Mouse (Mus musculus): ENCODE results near the gene Sec11a. TPM values are rescaled to one million over a fixed set of nuclear protein-coding genes. Genes with fewer than 3 reads are reported as not detected.

Sec11a gene
- total RNA-seq, 2 experiments from 2014 or later: 70.2 to 75.0 TPM

GRCm38 (mm10) chr7:80903625-80904422 lies 43.8 kb downstream of the Sec11a start:
- no peak for DNase-seq
- intact Hi-C loops (cut with DNase I): loop anchor here (5.0 kb wide), 1 partner anchor 88 kb away; the partner anchor contains the start of gene Zfp592

DNA sequence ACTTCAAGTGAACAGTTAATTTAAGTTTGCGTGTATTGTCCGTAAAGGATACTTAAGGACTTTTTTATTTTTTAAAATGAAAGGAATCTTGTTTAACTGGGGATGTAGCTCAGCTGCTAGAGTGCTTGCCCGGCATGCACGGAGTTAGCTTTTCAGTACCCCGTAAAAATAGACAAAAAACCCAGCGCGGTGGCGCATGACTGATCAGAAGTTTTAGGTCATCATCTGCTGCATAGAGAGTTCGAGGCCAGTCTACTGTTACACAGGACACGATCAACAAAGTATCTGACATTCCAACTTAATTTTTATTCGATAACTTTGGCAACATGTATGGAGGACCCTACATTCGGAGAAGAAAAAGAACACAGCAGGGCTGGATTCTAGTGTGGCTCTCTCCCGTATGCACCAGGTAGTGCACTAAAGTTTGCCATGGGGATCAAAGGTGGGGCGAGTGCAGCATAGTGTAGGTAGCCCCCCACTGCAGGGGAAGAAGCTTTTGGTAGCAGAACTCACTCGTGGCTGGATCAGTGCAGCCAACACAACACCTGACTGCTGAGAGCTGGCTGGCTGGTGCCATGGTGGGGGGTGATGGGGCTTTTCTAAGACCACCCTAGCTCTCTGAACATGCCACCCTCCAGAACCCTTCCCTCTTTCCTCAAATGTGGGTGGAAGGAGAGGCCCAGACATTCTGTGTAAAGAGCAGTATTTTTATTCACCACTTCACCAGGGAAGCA lies 45.9 kb downstream of the Sec11a start:
- peak; percentile 17 to 42 for DNase-seq
- intact Hi-C loops (cut with DNase I): loop anchor here (5.0 kb wide), 1 partner anchor 91 kb away; the partner anchor contains the start of gene Zfp592

- DNase-seq: peak; percentile 93 to 94
- intact Hi-C loops (cut with DNase I): loop anchor here (5.0 kb wide), 1 partner anchor 91 kb away; the partner anchor contains the start of gene Zfp592
Measured at GRCm38 (mm10) chr7:80900944-80901501, 46.6 kb downstream of the Sec11a start, which contains the start of gene Wdr73. TSS of gene Wdr73 (minus strand) at chr7:80901269.

DNA sequence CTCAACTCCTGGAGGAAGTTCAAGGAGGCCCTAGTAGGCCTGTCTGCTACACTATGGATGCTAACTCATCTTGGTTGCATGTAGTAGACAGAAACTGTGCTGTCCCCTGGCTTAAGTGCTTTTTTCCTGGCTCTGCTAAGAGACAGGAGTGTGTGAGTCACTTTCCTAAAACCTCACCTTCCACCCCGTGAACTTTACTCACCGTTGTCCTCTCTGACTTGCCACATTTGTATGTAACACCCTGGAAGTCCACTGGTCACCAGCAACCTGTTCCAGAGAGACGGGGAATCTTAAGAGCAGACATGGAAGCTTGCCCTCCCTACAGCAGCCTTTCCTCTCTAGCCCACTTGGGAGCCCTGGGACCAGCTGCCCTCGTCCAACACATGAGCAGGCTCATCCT lies 49.9 kb downstream of the Sec11a start:
- DNase-seq: no peak
- intact Hi-C loops (cut with DNase I): no loop called here

- intact Hi-C loops (cut with DNase I): no loop called here
- DNase-seq: no peak
Measured at GRCm38 (mm10) chr7:80897134-80897533, 50.4 kb downstream of the Sec11a start.

GRCm38 (mm10) chr7:80894815-80895519 lies 52.6 kb downstream of the Sec11a start:
- intact Hi-C loops (cut with DNase I): no loop called here
- DNase-seq: no peak

- DNase-seq: no peak
- intact Hi-C loops (cut with DNase I): no loop called here
Measured at GRCm38 (mm10) chr7:80894196-80894595, 53.4 kb downstream of the Sec11a start.

DNA sequence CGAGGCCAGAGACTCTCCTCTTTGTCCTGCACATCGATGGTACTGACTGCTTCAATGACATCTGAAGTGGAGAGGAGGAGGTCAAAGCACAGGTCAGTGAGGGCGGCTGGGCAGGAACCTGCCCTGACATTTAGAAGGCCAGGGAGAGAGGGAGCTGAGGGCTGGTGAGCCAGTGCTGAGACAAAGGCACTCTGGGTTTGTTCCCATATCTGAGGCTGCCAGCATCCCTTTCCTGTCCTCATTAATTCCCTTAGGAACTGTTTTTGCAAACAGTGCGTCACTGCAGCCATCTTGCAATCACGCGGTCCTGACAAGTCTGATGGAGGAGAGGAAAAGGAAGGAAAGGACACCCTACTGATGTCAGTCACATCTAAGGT lies 53.8 kb downstream of the Sec11a start:
- peak; percentile 27 to 39 for DNase-seq
- intact Hi-C loops (cut with DNase I): no loop called here

DNA sequence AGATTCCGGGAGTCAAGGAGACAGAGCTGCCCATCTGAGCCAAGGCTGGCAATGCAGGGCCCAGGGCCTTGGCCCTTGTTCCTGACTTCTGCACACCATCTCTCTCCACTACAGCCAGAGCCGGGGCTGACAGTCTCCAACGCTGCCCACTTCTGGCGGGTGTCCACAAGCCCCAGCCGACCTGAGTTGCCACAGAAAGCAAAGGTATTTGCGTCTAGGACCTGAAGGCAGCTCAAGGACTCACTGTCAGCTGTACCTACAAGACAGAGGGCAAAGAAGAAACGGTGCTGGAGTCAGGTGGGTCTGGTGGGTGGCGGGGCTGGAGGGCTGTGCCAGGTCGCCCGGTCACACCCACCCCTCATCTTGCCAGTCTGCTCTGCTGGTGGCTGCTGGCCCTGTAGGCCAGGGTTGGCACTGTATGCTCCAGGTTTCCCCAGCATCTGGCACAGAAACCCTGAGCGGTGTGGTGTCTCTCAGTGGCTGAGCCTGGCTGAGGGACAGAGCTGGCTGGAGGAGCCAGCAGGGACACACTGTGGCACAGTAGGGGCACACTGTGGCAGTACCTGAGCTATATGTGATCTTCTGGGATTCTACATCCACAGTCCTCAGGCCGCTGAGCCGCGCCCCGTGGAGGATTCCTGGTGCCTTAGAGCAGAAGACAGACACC lies 54.4 kb downstream of the Sec11a start:
- intact Hi-C loops (cut with DNase I): no loop called here
- no peak for DNase-seq

- peak; percentile 31 to 39 for DNase-seq
- intact Hi-C loops (cut with DNase I): loop anchor here (5.0 kb wide), 1 partner anchor 137 kb away; no protein-coding TSS in a partner anchor
Measured at GRCm38 (mm10) chr7:80889841-80890241, 57.7 kb downstream of the Sec11a start.

- intact Hi-C loops (cut with DNase I): loop anchor here (5.0 kb wide), 1 partner anchor 138 kb away; no protein-coding TSS in a partner anchor
- peak; percentile 66 to 77 for DNase-seq
Measured at GRCm38 (mm10) chr7:80889021-80889511, 58.5 kb downstream of the Sec11a start.

DNA sequence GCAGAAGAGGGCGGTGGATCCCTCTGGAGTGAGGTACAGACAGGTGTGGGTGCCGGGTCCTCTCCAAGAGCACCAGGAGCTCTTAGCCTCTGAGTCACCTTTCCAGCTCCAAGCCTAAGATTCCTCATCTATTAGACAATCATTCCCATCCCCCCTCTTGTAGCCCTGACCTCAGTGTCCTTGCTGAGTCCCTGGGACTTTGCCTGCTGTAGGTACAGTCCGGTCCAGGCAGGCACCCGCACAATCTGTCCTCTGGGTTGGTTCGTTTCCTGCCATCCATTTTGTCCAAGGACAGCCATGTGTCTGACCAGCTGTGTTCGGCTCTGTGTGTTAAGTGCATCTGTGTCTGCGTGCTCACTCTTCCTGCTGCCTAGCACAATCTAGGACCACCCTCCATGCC lies 59.0 kb downstream of the Sec11a start:
- intact Hi-C loops (cut with DNase I): loop anchor here (5.0 kb wide), 1 partner anchor 139 kb away; no protein-coding TSS in a partner anchor
- DNase-seq: no peak

DNA sequence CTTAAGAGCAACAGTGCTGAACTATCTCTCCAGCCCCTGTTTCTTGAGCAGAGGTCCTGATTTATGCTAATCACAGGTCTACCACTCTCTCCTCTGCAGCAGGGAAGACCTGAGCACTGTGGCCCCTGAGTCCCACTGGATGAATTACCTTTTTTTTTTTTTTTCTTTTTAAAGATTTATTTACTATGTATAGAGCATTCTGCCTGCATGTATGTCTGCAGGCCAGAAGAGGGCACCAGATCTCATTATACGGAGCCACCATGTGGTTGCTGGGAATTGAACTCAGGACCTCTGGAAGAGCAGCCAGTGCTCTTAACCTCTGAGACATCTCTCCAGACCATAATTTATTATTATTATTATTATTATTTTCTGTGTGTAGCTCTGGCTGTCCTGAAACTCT lies 61.9 kb downstream of the Sec11a start:
- DNase-seq: no peak
- intact Hi-C loops (cut with DNase I): loop anchor here (1.0 to 5.0 kb wide), 2 partner anchors 142 to 270 kb away; no protein-coding TSS in a partner anchor

DNA sequence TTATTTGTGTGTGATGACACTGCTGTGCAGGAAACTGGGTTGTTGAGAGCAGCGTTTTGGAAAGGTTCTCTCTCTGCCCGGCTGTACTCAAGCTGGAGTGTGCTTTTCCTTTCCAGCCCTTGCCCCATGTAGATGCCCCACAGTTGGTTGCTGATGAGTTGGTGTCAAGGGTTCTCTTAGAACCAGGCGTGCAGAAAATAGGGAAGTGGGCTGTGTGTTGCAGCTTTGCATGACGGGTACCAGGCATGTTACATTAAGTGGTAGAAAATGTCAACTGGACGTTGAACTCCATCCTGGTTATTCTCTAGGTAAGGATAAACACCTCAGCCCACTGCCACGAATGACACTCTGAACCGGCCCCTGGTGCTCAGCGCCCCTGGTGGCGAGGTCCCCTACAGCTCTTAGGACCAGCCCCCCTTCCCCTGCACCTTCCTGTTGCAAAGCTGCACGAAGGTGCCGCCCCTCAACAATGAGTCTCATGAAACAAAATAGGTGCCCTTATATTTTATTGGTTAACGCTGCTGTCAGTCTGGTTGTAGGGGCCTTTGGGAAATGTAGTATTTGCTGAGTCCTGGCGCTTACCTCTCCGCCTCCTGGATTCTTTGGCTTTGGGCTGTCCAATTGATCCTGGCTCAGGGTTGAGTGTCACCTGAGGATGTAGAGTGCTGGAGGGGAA lies 64.6 kb downstream of the Sec11a start:
- peak; percentile 55 to 65 for DNase-seq
- intact Hi-C loops (cut with DNase I): no loop called here

- intact Hi-C loops (cut with DNase I): no loop called here
- DNase-seq: no peak
Measured at GRCm38 (mm10) chr7:80875727-80876126, 71.9 kb downstream of the Sec11a start.

- no peak for DNase-seq
- intact Hi-C loops (cut with DNase I): no loop called here
Measured at GRCm38 (mm10) chr7:80873631-80874030, 73.9 kb downstream of the Sec11a start.

GRCm38 (mm10) chr7:80873038-80873437 lies 74.5 kb downstream of the Sec11a start:
- DNase-seq: no peak
- intact Hi-C loops (cut with DNase I): no loop called here

GRCm38 (mm10) chr7:80868686-80869085 lies 78.9 kb downstream of the Sec11a start:
- DNase-seq: no peak
- intact Hi-C loops (cut with DNase I): no loop called here

DNA sequence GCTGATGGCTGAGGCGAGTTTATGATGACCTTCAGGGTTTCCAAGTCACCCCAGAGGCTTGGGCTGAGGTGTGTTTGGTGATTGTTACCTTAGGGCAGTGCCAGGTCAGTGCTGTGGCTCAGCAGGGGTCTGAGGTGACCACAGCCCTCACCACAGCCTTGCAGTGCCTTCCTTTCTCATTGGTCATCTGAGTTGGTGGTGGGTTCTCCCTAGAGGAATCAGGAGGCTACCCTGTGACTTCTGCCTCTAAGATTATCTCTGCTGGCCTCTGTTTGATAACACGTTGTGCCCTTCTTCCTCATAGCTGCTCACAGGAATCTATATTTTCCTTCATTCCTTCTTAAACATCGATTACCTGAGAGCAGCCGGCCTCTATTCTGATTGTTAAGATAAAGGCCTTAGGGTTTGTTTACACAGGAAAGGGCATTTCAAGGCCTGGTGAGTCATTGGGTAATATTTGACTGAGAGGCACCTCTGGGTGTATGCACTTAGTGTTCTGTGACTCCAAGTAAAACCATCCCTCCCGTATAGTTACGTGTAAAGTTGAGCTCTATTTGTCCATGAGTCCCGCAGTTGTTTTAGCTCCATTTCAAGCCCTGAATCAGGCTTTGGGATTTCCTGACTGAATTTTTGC lies 80.9 kb downstream of the Sec11a start:
- intact Hi-C loops (cut with DNase I): no loop called here
- DNase-seq: no peak
